20 mouse cellular contexts compared by ENCODE assay signal in the genomic region with DNA sequence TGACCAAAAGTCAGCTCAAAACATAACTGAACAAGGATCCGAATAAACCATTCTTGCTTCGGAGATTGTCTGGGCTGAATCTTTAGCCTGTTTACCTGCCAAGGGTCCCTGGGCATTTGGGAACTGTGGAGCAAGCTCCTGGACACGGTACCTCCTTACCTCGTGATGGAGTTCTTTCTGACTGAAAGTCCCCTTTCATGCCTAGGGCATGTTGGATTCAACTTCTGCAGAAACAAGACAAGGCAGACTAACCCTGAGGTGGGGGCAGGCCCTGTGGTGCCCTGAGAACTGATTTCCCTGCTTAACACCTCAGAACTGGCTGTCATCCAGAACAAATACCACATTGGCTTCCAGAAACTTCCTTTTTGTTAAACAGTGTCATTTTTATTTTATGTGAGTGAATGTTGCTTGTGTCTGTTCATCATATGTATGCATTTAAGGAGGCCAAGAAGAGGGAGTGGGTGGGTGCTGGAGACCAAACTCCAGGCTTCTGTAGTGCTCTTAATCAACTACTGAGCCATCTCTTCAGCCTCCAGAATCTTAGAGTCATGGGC. TPM values are rescaled to one million over a fixed set of nuclear protein-coding genes. Genes with fewer than 3 reads are reported as not detected.
"Had no signal": no experiment of that assay in that cellular context is flagged by ENCODE, and none has a peak within 500 bp of the region (broad histone marks: within the 10 kb centered on the region; RNA-seq: fewer than 3 reads in every experiment).

No protein-coding gene starts in this region.

- ATAC-seq: lung, postnatal 0 days; midbrain, embryonic 15.5 days had no signal

- H3K4me2 ChIP-seq: limb, embryonic 12.5 days; liver, embryonic 15.5 days; midbrain, embryonic 11.5 days; midbrain, embryonic 15.5 days; neural tube, embryonic 12.5 days had no signal

- DNase-seq: kidney, postnatal 4 days; liver; lung, adult 2 months; lung, postnatal 4 days; retina, postnatal 1 day; right cerebral cortex, postnatal 4 days; spleen, adult 18-20 months; thymus, adult 18-20 months; thymus, postnatal 14 days had no signal

- H3K27ac ChIP-seq: kidney, postnatal 0 days; limb, embryonic 12.5 days; liver, embryonic 15.5 days; midbrain, embryonic 15.5 days; neural tube, embryonic 12.5 days had no signal

- H3K27me3 ChIP-seq: limb, embryonic 12.5 days; liver, embryonic 15.5 days; midbrain, embryonic 15.5 days; neural tube, embryonic 12.5 days had no signal

- H3K9me3 ChIP-seq: limb, embryonic 12.5 days; liver, embryonic 15.5 days; megakaryocyte, embryonic 14.5 days; midbrain, embryonic 15.5 days; neural tube, embryonic 12.5 days had no signal

- H3K4me3 ChIP-seq: layer of hippocampus, adult 2 months; limb, embryonic 12.5 days; liver, embryonic 15.5 days; megakaryocyte, embryonic 14.5 days; midbrain, embryonic 15.5 days; neural tube, embryonic 12.5 days had no signal

- H3K9ac ChIP-seq: limb, embryonic 12.5 days; liver, embryonic 15.5 days; midbrain, embryonic 15.5 days; neural tube, embryonic 12.5 days had no signal

RNA-seq across cellular contexts. Expression of a gene that starts 2.8 kb away (rescaled TPM):
- total RNA-seq: monocyte, adult 5-6 weeks; neutrophil, adult 5-6 weeks had no signal
